Mouse (Mus musculus) stomach, embryonic 14.5 days (tissue): ENCODE data around the gene Pgm5. TPM values are rescaled to one million over a fixed set of nuclear protein-coding genes. Genes with fewer than 3 reads are reported as not detected.

ENCODE experiments used
- ATAC-seq: fragments of 200-750 bp; cut with Nextera tagmentation; 2 replicates; pipeline ENCODE4 v1.8.0; 2017; ENCODE audit warnings: low read depth, moderate TSS enrichment; ENCODE audit not compliant: insufficient number of reproducible peaks, insufficient read depth, low FRiP score
- H3K27ac ChIP-seq: fragments of 300-500 bp; sonication (generic); 2 replicates; pipeline ENCODE4 v1.5.1; 2014; ENCODE audit warnings: mild to moderate bottlenecking, low read length, moderate library complexity, mixed read lengths
- H3K27me3 ChIP-seq: fragments of 300-500 bp; sonication (generic); 2 replicates; pipeline ENCODE4 v1.6.1; 2014; ENCODE audit warnings: low read length, control low read depth, mixed read lengths; ENCODE audit not compliant: control insufficient read depth, insufficient read depth
- H3K36me3 ChIP-seq: fragments of 300-500 bp; sonication (generic); 2 replicates; pipeline ENCODE4 v1.6.1; 2014; ENCODE audit warnings: mild to moderate bottlenecking, control low read depth, low read length, moderate library complexity, mixed read lengths; ENCODE audit not compliant: control insufficient read depth, insufficient read depth
- H3K4me1 ChIP-seq: fragments of 300-500 bp; sonication (generic); 2 replicates; pipeline ENCODE4 v1.6.1; 2014; ENCODE audit warnings: low read length, control low read depth, mixed read lengths; ENCODE audit not compliant: control insufficient read depth, insufficient read depth
- H3K4me2 ChIP-seq: fragments of 300-500 bp; sonication (generic); replicated peaks from 2 replicates; pipeline ENCODE4 v1.6.1; 2014; ENCODE audit warnings: low read depth, low read length, control low read depth
- H3K4me3 ChIP-seq: fragments of 300-500 bp; sonication (generic); 2 replicates; pipeline ENCODE4 v1.5.1; 2014; ENCODE audit warnings: low read depth, low read length, control low read depth
- H3K9ac ChIP-seq: fragments of 300-500 bp; sonication (generic); replicated peaks from 2 replicates; pipeline ENCODE4 v1.6.1; 2014; ENCODE audit warnings: low read depth, mild to moderate bottlenecking, control low read depth, low read length, moderate library complexity, mixed read lengths
- H3K9me3 ChIP-seq: fragments of 300-500 bp; sonication (generic); 2 replicates; pipeline ENCODE4 v1.6.1; 2016; ENCODE audit warnings: low read depth, low read length, control low read depth; ENCODE audit not compliant: control insufficient read depth
- WGBS: fragments of 180-500 bp; shearing (Covaris S2); extraction: QIAGEN DNeasy Blood & Tissue Kit; methylation state at CpG from one replicate; pipeline ENCODE4 v1.1.7; 2014; 5-methylcytosine and 5-hydroxymethylcytosine counted together
- polyA plus RNA-seq: library from polyadenylated mRNA; unstranded; fragments of >200 nt; fragmentation: Nextera tagmentation; extraction: Ambion mirVana; gene quantifications from 2 replicates; pipeline ENCODE4 v1.2.1, GENCODE M21; 2014

Gene Pgm5
- polyA plus RNA-seq, 1 experiment from 2014 or later: 20.3 TPM

DNA sequence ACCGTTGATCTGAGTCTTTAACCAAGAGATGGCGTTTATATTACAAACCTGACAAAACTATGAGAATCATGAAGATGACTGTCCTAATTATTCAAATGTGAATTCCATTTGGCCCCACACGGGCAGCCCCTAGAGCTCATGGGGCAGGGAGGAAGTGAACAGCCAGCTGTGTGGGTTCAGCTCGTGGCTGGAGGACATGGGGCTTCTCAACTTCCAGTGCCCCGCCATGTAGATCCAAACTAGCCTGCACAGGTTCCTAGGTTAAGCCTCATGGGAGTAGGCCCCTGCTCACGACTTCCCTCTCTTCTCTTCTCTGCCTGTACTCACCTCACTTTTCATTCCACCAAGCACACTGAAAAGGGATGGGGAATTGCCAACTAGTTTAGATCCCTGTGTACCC lies 173.3 kb downstream of the Pgm5 start:
- Histone ChIP-seq H3K27me3 (no peaks in the 10 kb centered on the region), H3K36me3 (peaks cover 2% of the 10 kb centered on the region; the same call in 1 of the 2 replicates), H3K4me1 (no peaks in the 10 kb centered on the region; the same call in 1 of the 2 replicates), H3K4me2 (no peak overlapping the region), H3K9me3 (no peaks in the 10 kb centered on the region), H3K9ac (no peak overlapping the region), H3K4me3 (no peak overlapping the region), H3K27ac (no peak overlapping the region)
- 76% methylated on average over 6 of the region's 6 CpGs for WGBS
- ATAC-seq: no peak

GRCm38 (mm10) chr19:24686411-24686810 lies 175.2 kb downstream of the Pgm5 start:
- 83% methylated on average over 10 of the region's 10 CpGs for WGBS
- H3K9me3 ChIP-seq: no peaks in the 10 kb centered on the region

GRCm38 (mm10) chr19:24683016-24683720 lies 178.5 kb downstream of the Pgm5 start:
- WGBS: 57% methylated on average over 12 of the region's 12 CpGs
- no peak for ATAC-seq
- Histone ChIP-seq H3K4me1 (no peaks in the 10 kb centered on the region; the same call in 1 of the 2 replicates), H3K4me3 (no peak overlapping the region), H3K9ac (no peak overlapping the region), H3K27me3 (no peaks in the 10 kb centered on the region), H3K9me3 (no peaks in the 10 kb centered on the region), H3K27ac (no peak overlapping the region), H3K4me2 (no peak overlapping the region), H3K36me3 (no peaks in the 10 kb centered on the region)

More at GRCm38 (mm10) chr19:24686411-24686810, 175.2 kb downstream of the Pgm5 start:
- no peak overlapping the region for H3K27ac ChIP-seq
- no peak overlapping the region for H3K4me2 ChIP-seq
- H3K9ac ChIP-seq: no peak overlapping the region
- H3K36me3 ChIP-seq: no peaks in the 10 kb centered on the region
- ATAC-seq: no peak
- H3K27me3 ChIP-seq: no peaks in the 10 kb centered on the region
- H3K4me3 ChIP-seq: no peak overlapping the region
- H3K4me1 ChIP-seq: no peaks in the 10 kb centered on the region; the same call in 1 of the 2 replicates

DNA sequence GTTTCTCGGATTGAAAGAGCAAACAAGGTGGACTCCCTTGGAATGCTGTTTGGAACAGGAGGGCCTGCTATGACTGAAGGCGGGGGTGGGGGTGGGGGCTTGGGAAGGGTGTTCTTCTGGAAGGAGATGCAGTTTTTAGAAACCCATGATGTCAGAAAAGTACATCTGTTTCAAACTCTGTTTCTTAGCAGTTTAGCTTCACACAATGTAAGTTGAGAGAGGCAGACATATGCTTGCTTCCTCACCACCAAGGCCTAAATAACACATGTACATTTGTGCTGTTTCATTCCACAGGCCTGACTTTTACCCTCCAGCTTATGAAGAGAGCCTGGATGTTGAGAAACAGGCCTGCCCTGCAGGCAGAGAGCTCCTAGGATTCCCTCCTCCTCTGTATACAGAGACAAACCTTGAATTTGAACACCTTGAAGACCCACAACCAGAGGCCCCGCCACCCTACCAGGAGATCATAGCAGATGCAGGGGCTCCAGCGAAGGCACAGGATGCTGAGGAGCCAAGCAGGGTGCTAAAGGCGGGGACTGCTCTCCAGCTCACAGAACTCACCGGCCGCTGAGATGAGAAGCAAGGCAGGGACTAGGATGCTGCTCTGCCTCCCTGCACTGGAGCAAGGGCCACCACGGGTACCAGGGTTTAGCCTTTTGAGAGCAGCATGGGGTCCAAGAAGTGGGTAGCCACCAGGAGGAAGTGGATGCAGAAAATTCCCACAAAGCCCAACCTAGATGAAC lies 184.2 kb downstream of the Pgm5 start:
- H3K36me3 ChIP-seq: no peaks in the 10 kb centered on the region
- H3K27me3 ChIP-seq: no peaks in the 10 kb centered on the region
- WGBS: 57% methylated on average over 8 of the region's 8 CpGs
- no peak overlapping the region for H3K27ac ChIP-seq
- no peaks in the 10 kb centered on the region for H3K9me3 ChIP-seq
- H3K4me2 ChIP-seq: no peak overlapping the region
- no peaks in the 10 kb centered on the region for H3K4me1 ChIP-seq
- H3K4me3 ChIP-seq: no peak overlapping the region
- ATAC-seq: no peak
- H3K9ac ChIP-seq: no peak overlapping the region

DNA sequence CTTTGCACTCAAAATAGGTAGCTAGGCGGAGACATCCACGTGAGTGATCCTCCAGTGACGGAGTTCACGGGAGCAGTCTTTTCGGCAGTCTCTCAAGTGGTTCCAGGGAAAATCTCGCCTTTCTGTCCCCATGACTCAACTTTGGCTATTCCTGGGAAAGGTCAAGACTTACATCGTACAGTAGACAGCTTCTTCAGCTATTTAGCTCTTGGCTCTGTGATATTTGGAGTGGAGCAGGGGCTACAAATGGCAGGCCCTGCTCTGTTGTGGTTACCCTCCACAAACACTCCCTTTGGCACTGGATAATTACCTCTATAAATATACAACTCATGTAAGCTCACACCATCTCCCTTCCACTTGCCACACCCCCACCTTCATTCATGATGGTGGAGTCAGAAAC lies 185.2 kb downstream of the Pgm5 start:
- 84% methylated on average over 7 of the region's 7 CpGs for WGBS
- Histone ChIP-seq H3K27ac (no peak overlapping the region), H3K36me3 (no peaks in the 10 kb centered on the region), H3K27me3 (no peaks in the 10 kb centered on the region), H3K9me3 (no peaks in the 10 kb centered on the region), H3K4me2 (no peak overlapping the region), H3K9ac (no peak overlapping the region), H3K4me3 (no peak overlapping the region), H3K4me1 (no peaks in the 10 kb centered on the region)
- ATAC-seq: no peak

- Histone ChIP-seq H3K4me1 (no peaks in the 10 kb centered on the region), H3K4me2 (no peak within 1 kb of the TSS), H3K9me3 (no peaks in the 10 kb centered on the region), H3K4me3 (no peak within 1 kb of the TSS), H3K27ac (no peak within 1 kb of the TSS), H3K27me3 (no peaks in the 10 kb centered on the region), H3K9ac (no peak within 1 kb of the TSS), H3K36me3 (no peaks in the 10 kb centered on the region)
- 54% methylated on average over 3 of the region's 4 CpGs for WGBS
- ATAC-seq: no peak
These were observed 187.9 kb downstream of the Pgm5 start, which contains the start of gene Tmem252 for GRCm38 (mm10) chr19:24673762-24674161. Gene Tmem252 (plus strand): TSS chr19:24674008.

DNA sequence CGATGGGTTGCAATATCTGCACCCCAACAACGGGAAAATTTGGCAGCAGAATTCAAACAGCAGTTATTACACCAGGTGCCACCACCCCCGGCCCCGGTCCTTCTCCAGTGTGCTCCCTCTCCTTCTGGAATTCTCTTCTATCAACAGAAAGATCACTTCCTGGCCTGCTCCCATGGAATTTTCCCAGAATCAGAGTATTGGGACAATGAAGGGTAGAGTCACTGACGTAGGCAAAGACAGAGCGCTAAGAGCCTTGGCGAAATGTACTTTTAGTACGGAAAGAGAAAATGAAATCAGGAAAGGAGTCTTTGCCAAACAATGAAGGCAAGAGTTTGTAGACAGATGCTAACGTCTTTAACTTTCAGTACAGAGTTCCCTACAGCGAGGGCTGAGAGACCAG lies 188.3 kb downstream of the Pgm5 start:
- H3K27ac ChIP-seq: no peak overlapping the region
- H3K4me1 ChIP-seq: no peaks in the 10 kb centered on the region
- H3K27me3 ChIP-seq: no peaks in the 10 kb centered on the region
- no peaks in the 10 kb centered on the region for H3K9me3 ChIP-seq
- no peak overlapping the region for H3K9ac ChIP-seq
- no peak for ATAC-seq
- WGBS: 78% methylated on average over 10 of the region's 10 CpGs
- H3K4me2 ChIP-seq: no peak overlapping the region
- no peak overlapping the region for H3K4me3 ChIP-seq
- no peaks in the 10 kb centered on the region for H3K36me3 ChIP-seq

GRCm38 (mm10) chr19:24672366-24672960 lies 189.2 kb downstream of the Pgm5 start:
- H3K9ac ChIP-seq: no peak overlapping the region
- H3K4me2 ChIP-seq: no peak overlapping the region
- WGBS: 50% methylated on average over 10 of the region's 10 CpGs
- ATAC-seq: no peak
- no peak overlapping the region for H3K27ac ChIP-seq
- H3K9me3 ChIP-seq: no peaks in the 10 kb centered on the region
- H3K4me3 ChIP-seq: no peak overlapping the region
- H3K4me1 ChIP-seq: no peaks in the 10 kb centered on the region
- H3K36me3 ChIP-seq: no peaks in the 10 kb centered on the region
- no peaks in the 10 kb centered on the region for H3K27me3 ChIP-seq
